Mouse (Mus musculus): ENCODE measurements around the gene Tmem145.
"Not testable (repeated sequence)": the region's sequence is repeated elsewhere in the genome, so short reads cannot be mapped to it uniquely, and the experiment has no call there.

Gene Tmem145

GRCm38 (mm10) chr7:25305956-25306613 is at the start of gene Tmem145:
Gene Tmem145, plus strand, starts transcription at chr7:25306106.
- in situ Hi-C loops (cut with MboI): no loop called here

- in situ Hi-C loops (cut with MboI): no loop called here
Observed at GRCm38 (mm10) chr7:25261896-25262295, 44.0 kb upstream of the Tmem145 start.

- in situ Hi-C loops (cut with MboI): no loop called here
Observed at GRCm38 (mm10) chr7:25263968-25264870, 41.7 kb upstream of the Tmem145 start.

- in situ Hi-C loops (cut with MboI): not testable (repeated sequence)
Observed at GRCm38 (mm10) chr7:25265743-25266142, 40.2 kb upstream of the Tmem145 start.

GRCm38 (mm10) chr7:25266180-25266962 is 39.5 kb upstream of the Tmem145 start:
- in situ Hi-C loops (cut with MboI): no loop called here

- in situ Hi-C loops (cut with MboI): no loop called here
Observed at GRCm38 (mm10) chr7:25267301-25267750, 38.6 kb upstream of the Tmem145 start, which contains the start of gene Cic. Gene Cic, plus strand, starts transcription at chr7:25267704.

- in situ Hi-C loops (cut with MboI): no loop called here
Observed at GRCm38 (mm10) chr7:25267751-25268463, 38.0 kb upstream of the Tmem145 start.

GRCm38 (mm10) chr7:25268588-25268987 is 37.3 kb upstream of the Tmem145 start:
- in situ Hi-C loops (cut with MboI): no loop called here

- in situ Hi-C loops (cut with MboI): no loop called here
Observed at GRCm38 (mm10) chr7:25269029-25269428, 36.9 kb upstream of the Tmem145 start.

GRCm38 (mm10) chr7:25269545-25270271 is 36.2 kb upstream of the Tmem145 start:
- in situ Hi-C loops (cut with MboI): loop anchor here (10.0 kb wide), 1 partner anchor 85 kb away; no protein-coding TSS in a partner anchor

- in situ Hi-C loops (cut with MboI): loop anchor here (10.0 kb wide), 1 partner anchor 86 kb away; no protein-coding TSS in a partner anchor
Observed at GRCm38 (mm10) chr7:25270652-25271633, 35.0 kb upstream of the Tmem145 start.

GRCm38 (mm10) chr7:25271651-25272444 is 34.1 kb upstream of the Tmem145 start:
- in situ Hi-C loops (cut with MboI): loop anchor here (10.0 kb wide), 1 partner anchor 87 kb away; no protein-coding TSS in a partner anchor

GRCm38 (mm10) chr7:25272445-25273258 is 33.3 kb upstream of the Tmem145 start:
- in situ Hi-C loops (cut with MboI): loop anchor here (10.0 kb wide), 1 partner anchor 88 kb away; no protein-coding TSS in a partner anchor

- in situ Hi-C loops (cut with MboI): loop anchor here (10.0 kb wide), 1 partner anchor 89 kb away; no protein-coding TSS in a partner anchor
Observed at GRCm38 (mm10) chr7:25273259-25274241, 32.4 kb upstream of the Tmem145 start.

GRCm38 (mm10) chr7:25274571-25274970 is 31.3 kb upstream of the Tmem145 start:
- in situ Hi-C loops (cut with MboI): loop anchor here (10.0 kb wide), 1 partner anchor 90 kb away; no protein-coding TSS in a partner anchor

- in situ Hi-C loops (cut with MboI): loop anchor here (5.0 to 10.0 kb wide), 2 partner anchors 33 to 90 kb away; no protein-coding TSS in a partner anchor
Observed at GRCm38 (mm10) chr7:25274996-25275395, 30.9 kb upstream of the Tmem145 start.

Data from mature B cell (primary cell).